Mouse (Mus musculus): Measurements from ENCODE around the gene Treml2. TPM values are rescaled to one million over a fixed set of nuclear protein-coding genes. Genes with fewer than 3 reads are reported as not detected.

Treml2 gene
- polyA plus RNA-seq (2012; rRNA removed), result 56.4 and 66.7 TPM in 2 replicates

DNA sequence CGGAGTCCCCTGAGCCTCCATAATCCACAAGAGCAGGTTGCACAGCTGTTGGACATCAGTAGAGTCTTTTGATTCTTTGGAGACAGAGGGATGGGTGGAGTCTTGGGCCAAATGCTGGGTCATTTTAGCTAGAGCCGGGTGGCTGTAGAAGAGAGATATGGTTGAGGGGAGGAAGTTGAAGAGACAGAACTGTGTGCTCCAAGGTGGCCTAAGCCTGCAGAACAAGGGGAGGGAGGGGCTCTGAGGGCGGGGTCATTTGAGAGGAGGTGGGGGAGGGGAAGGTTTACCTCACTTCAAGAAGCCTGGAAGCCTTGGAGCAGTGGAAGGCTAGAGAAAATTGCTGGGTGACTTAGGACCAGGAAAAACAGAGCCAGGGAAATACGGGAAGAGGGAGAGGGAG, at the start of gene Treml2:
Gene Treml2, plus strand, starts transcription at position 296 of the 400 bp plus-strand sequence.
- Histone ChIP-seq H3K4me3 (ENCODE audit: extremely low read depth, insufficient read depth, insufficient read length) (peak within 1 kb of the TSS; percentile 69), H3K36me3 (ENCODE audit: control insufficient read depth, insufficient read depth, low read length) (peaks cover 6% of the 10 kb centered on the region), H3K27me3 (ENCODE audit: control insufficient read depth, insufficient read depth, low read length) (no peaks in the 10 kb centered on the region), H3K27ac (ENCODE audit: insufficient read depth, low read length) (peak within 1 kb of the TSS; percentile 97), H3K4me1 (ENCODE audit: control insufficient read depth, insufficient read depth, insufficient read length) (peaks cover 29% of the 10 kb centered on the region; the same call in 1 of the 2 replicates)
- WGBS, result 15% methylated on average over 3 of the region's 4 CpGs
- TF ChIP-seq CTCF (IDR thresholded peaks at IDR 0.05; ENCODE audit: extremely low read depth, insufficient read depth, insufficient read length, insufficient replicate concordance) (no peak), POLR2A (IDR thresholded peaks at IDR 0.05; ENCODE audit: low read depth, low read length) (no peak)
- no peak for DNase-seq (ENCODE audit: low read depth in 1 of 2, low spot score in 2 of 2)

GRCm38 (mm10) chr17:48249501-48249900, 49.8 kb upstream of the Treml2 start:
- no peak overlapping the region for H3K27ac ChIP-seq (ENCODE audit: insufficient read depth, low read length)
- H3K4me1 ChIP-seq (ENCODE audit: control insufficient read depth, insufficient read depth, insufficient read length), result no peaks in the 10 kb centered on the region
- TF ChIP-seq POLR2A (IDR thresholded peaks at IDR 0.05; ENCODE audit: low read depth, low read length) (no peak), CTCF (IDR thresholded peaks at IDR 0.05; ENCODE audit: extremely low read depth, insufficient read depth, insufficient read length, insufficient replicate concordance) (no peak)
- 82% methylated on average over 11 of the region's 11 CpGs for WGBS
- no peak for DNase-seq (ENCODE audit: low read depth in 1 of 2, low spot score in 2 of 2)
- H3K4me3 ChIP-seq (ENCODE audit: extremely low read depth, insufficient read depth, insufficient read length), result no peak overlapping the region
- H3K27me3 ChIP-seq (ENCODE audit: control insufficient read depth, insufficient read depth, low read length), result no peaks in the 10 kb centered on the region
- no peaks in the 10 kb centered on the region for H3K36me3 ChIP-seq (ENCODE audit: control insufficient read depth, insufficient read depth, low read length)

- no peak for DNase-seq (ENCODE audit: low read depth in 1 of 2, low spot score in 2 of 2)
- WGBS, result 90% methylated on average over 7 of the region's 7 CpGs
- H3K36me3 ChIP-seq (ENCODE audit: control insufficient read depth, insufficient read depth, low read length), result no peaks in the 10 kb centered on the region
- H3K4me3 ChIP-seq (ENCODE audit: extremely low read depth, insufficient read depth, insufficient read length), result no peak overlapping the region
- no peaks in the 10 kb centered on the region for H3K27me3 ChIP-seq (ENCODE audit: control insufficient read depth, insufficient read depth, low read length)
- H3K27ac ChIP-seq (ENCODE audit: insufficient read depth, low read length), result no peak overlapping the region
- no peaks in the 10 kb centered on the region for H3K4me1 ChIP-seq (ENCODE audit: control insufficient read depth, insufficient read depth, insufficient read length)
- TF ChIP-seq POLR2A (IDR thresholded peaks at IDR 0.05; ENCODE audit: low read depth, low read length), result no peak
- TF ChIP-seq CTCF (IDR thresholded peaks at IDR 0.05; ENCODE audit: extremely low read depth, insufficient read depth, insufficient read length, insufficient replicate concordance), result no peak
Observed at GRCm38 (mm10) chr17:48250631-48251030, 48.7 kb upstream of the Treml2 start.

GRCm38 (mm10) chr17:48256575-48256974, 42.7 kb upstream of the Treml2 start:
- no peaks in the 10 kb centered on the region for H3K27me3 ChIP-seq (ENCODE audit: control insufficient read depth, insufficient read depth, low read length)

GRCm38 (mm10) chr17:48261868-48262267, 37.4 kb upstream of the Treml2 start:
- Histone ChIP-seq H3K4me3 (ENCODE audit: extremely low read depth, insufficient read depth, insufficient read length) (no peak overlapping the region), H3K36me3 (ENCODE audit: control insufficient read depth, insufficient read depth, low read length) (no peaks in the 10 kb centered on the region), H3K27ac (ENCODE audit: insufficient read depth, low read length) (no peak overlapping the region), H3K4me1 (ENCODE audit: control insufficient read depth, insufficient read depth, insufficient read length) (peaks cover 6% of the 10 kb centered on the region; the same call in 1 of the 2 replicates), H3K27me3 (ENCODE audit: control insufficient read depth, insufficient read depth, low read length) (no peaks in the 10 kb centered on the region)
- 24% methylated on average over 2 of the region's 2 CpGs for WGBS
- TF ChIP-seq CTCF (IDR thresholded peaks at IDR 0.05; ENCODE audit: extremely low read depth, insufficient read depth, insufficient read length, insufficient replicate concordance) (no peak), POLR2A (IDR thresholded peaks at IDR 0.05; ENCODE audit: low read depth, low read length) (no peak)
- DNase-seq (ENCODE audit: low read depth in 1 of 2, low spot score in 2 of 2), result no peak

More at GRCm38 (mm10) chr17:48256575-48256974, 42.7 kb upstream of the Treml2 start:
- no peak overlapping the region for H3K27ac ChIP-seq (ENCODE audit: insufficient read depth, low read length)
- no peak for DNase-seq (ENCODE audit: low read depth in 1 of 2, low spot score in 2 of 2)
- TF ChIP-seq CTCF (IDR thresholded peaks at IDR 0.05; ENCODE audit: extremely low read depth, insufficient read depth, insufficient read length, insufficient replicate concordance) (no peak), POLR2A (IDR thresholded peaks at IDR 0.05; ENCODE audit: low read depth, low read length) (no peak)
- no peaks in the 10 kb centered on the region for H3K36me3 ChIP-seq (ENCODE audit: control insufficient read depth, insufficient read depth, low read length)
- no peak overlapping the region for H3K4me3 ChIP-seq (ENCODE audit: extremely low read depth, insufficient read depth, insufficient read length)
- H3K4me1 ChIP-seq (ENCODE audit: control insufficient read depth, insufficient read depth, insufficient read length), result no peaks in the 10 kb centered on the region; the same call in 1 of the 2 replicates

DNA sequence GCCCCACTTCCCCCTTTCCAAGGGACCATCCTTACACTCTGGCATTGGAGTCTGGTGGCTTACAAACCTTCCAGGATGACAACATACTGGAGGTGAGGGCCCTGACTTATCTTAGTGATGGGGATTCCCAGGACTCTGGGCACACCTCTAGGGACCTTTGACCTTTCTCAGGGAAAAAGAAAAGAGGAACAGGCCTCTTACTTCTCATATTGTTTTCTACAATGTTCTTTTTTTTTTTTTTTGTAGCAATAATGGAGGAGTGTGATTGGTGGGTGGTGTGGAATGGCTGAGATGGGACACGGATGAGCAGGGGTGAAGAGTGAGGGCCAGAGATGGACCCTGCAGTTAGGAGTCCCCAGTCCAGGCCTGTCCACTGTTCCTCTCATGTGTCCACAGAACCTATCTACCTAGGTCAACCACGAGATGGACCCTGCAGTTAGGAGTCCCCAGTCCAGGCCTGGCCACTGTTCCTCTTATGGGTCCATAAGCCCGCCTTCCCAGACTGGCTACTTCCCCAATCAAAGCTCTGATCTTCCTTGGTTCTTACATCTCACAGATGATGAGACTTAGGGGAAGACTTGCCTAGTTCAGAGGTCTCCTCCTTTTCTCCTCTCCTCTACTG, 35.4 kb upstream of the Treml2 start, which contains the start of gene Treml4:
Gene Treml4, plus strand, starts transcription at position 555 of the 622 bp plus-strand sequence.
- Histone ChIP-seq H3K4me3 (ENCODE audit: extremely low read depth, insufficient read depth, insufficient read length) (peak within 1 kb of the TSS; percentile 40; the same call in 1 of the 2 replicates), H3K27me3 (ENCODE audit: control insufficient read depth, insufficient read depth, low read length) (no peaks in the 10 kb centered on the region), H3K27ac (ENCODE audit: insufficient read depth, low read length) (peak within 1 kb of the TSS; percentile 58), H3K4me1 (ENCODE audit: control insufficient read depth, insufficient read depth, insufficient read length) (peaks cover 6% of the 10 kb centered on the region; the same call in 1 of the 2 replicates), H3K36me3 (ENCODE audit: control insufficient read depth, insufficient read depth, low read length) (no peaks in the 10 kb centered on the region)
- no peak for DNase-seq (ENCODE audit: low read depth in 1 of 2, low spot score in 2 of 2)
- 84% methylated on average over 3 of the region's 3 CpGs for WGBS
- TF ChIP-seq POLR2A (IDR thresholded peaks at IDR 0.05; ENCODE audit: low read depth, low read length) (no peak), CTCF (IDR thresholded peaks at IDR 0.05; ENCODE audit: extremely low read depth, insufficient read depth, insufficient read length, insufficient replicate concordance) (no peak)

DNA sequence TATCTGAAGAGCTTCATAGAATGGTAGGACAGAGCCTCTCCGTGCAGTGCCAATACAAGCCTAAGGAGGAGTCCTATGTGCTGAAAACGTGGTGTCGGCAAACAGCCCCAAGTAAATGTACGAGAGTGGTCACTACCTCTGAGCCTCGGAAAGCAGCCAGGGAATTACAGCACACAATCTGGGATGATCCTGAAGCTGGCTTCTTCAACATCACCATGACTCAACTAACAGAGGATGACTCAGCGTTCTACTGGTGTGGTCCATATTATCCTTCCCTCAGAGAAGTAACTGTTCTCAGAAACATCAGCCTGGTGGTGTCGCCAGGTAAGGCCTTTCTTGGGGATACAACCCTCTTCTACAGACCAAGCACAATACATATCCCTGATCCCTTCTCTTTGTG, 34.6 kb upstream of the Treml2 start:
- TF ChIP-seq POLR2A (IDR thresholded peaks at IDR 0.05; ENCODE audit: low read depth, low read length) (no peak), CTCF (IDR thresholded peaks at IDR 0.05; ENCODE audit: extremely low read depth, insufficient read depth, insufficient read length, insufficient replicate concordance) (no peak)
- peaks cover 6% of the 10 kb centered on the region; the same call in 1 of the 2 replicates for H3K4me1 ChIP-seq (ENCODE audit: control insufficient read depth, insufficient read depth, insufficient read length)
- H3K27ac ChIP-seq (ENCODE audit: insufficient read depth, low read length), result peak overlapping the region; percentile 55; the same call in 1 of the 2 replicates
- no peaks in the 10 kb centered on the region for H3K27me3 ChIP-seq (ENCODE audit: control insufficient read depth, insufficient read depth, low read length)
- H3K4me3 ChIP-seq (ENCODE audit: extremely low read depth, insufficient read depth, insufficient read length), result peak overlapping the region; percentile 40; the same call in 1 of the 2 replicates
- DNase-seq (ENCODE audit: low read depth in 1 of 2, low spot score in 2 of 2), result no peak
- 88% methylated on average over 7 of the region's 7 CpGs for WGBS
- no peaks in the 10 kb centered on the region for H3K36me3 ChIP-seq (ENCODE audit: control insufficient read depth, insufficient read depth, low read length)

Data from spleen, adult 2 months (tissue).